Mouse (Mus musculus) cortical plate, adult 2 months (tissue): ENCODE data around the gene Aadat.
A peak's percentile ranks its signal among the peaks of the same experiment; 100 is the strongest.

Experiments used
- CTCF ChIP-seq: fragments of 200-500 bp; IDR thresholded peaks from 2 replicates; pipeline ENCODE4 v1.5.1; 2011; ENCODE audit warnings: mild to moderate bottlenecking, control low read depth, low read length; ENCODE audit not compliant: insufficient read depth; ENCODE audit errors: extremely low read depth
- POLR2A ChIP-seq: fragments of 200-500 bp; IDR thresholded peaks from 2 replicates; pipeline ENCODE4 v1.6.1; 2011; ENCODE audit warnings: mild to moderate bottlenecking, low read length, control low read depth; ENCODE audit not compliant: insufficient read depth; ENCODE audit errors: extremely low read depth

DNA sequence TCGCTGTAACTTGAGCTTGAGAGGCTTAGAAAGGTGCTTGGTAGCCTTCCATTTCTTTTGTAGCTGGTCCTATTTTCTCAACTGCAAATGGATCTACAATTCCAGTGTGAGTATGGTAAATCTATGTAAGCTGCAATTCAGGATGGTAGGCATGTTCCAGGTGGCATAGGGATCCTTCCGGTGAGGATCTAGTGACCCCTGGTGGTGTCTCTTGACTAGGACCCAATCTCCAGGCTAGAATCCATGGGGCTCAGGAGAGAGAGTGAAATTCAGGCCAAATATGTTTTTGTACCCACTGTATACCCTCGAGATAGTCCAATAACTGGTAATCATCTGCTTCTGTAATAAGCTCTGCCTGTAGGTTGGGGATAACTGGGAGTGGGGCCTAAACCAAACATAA, 89.0 kb downstream of the Aadat start:
- peak; percentile 68 for TF ChIP-seq CTCF
- no peak for TF ChIP-seq POLR2A
